In the genomic region with DNA sequence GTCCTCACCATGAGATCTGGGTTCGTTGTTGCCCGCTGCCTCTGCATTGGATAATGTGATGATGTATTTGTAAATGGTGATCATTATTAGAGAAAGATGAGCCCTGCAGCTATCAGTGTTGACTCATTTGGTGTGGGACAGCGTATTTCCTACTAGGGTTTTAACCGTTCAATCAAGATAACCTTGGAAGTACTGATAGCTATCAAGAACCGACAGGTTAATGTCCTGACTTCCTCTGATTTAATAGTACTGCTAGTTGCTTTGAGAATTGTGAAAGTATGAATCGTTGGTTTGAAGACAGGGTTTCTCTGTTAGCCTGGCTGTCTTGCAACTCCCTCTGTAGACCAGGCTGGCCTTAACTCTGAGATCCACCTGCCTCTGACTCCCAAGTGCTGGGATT, we compare ENCODE assay signal across 8 mouse cellular contexts. TPM values are rescaled to one million over a fixed set of nuclear protein-coding genes. Genes with fewer than 3 reads are reported as not detected.
DNase-seq lines count a peak whose midpoint lies in the region; ATAC-seq and TF ChIP-seq lines count a peak whose summit lies in the region.

No protein-coding gene starts in this region.

- 0% methylated on average over 6 of the region's 6 CpGs for WGBS in heart, embryonic 13.5 days
- WGBS in hindbrain, embryonic 11.5 days, result 5% methylated on average over 6 of the region's 6 CpGs
- WGBS in midbrain, embryonic 10.5 days, result 5% methylated on average over 6 of the region's 6 CpGs

- peaks cover 61% of the 10 kb centered on the region for H3K36me3 ChIP-seq in heart, embryonic 13.5 days
- peaks cover 28% of the 10 kb centered on the region for H3K36me3 ChIP-seq in ES-Bruce4 (ENCODE audit: control insufficient read depth, insufficient read depth, low read length, poor library complexity, severe bottlenecking)
- H3K36me3 ChIP-seq in hindbrain, embryonic 11.5 days (ENCODE audit: control insufficient read depth, insufficient read depth, low read length), result no peaks in the 10 kb centered on the region
- peaks cover 55% of the 10 kb centered on the region for H3K36me3 ChIP-seq in midbrain, embryonic 10.5 days

- H3K9ac ChIP-seq in heart, embryonic 13.5 days, result peak overlapping the region; percentile 95
- peak overlapping the region; percentile 43 for H3K9ac ChIP-seq in ES-Bruce4 (ENCODE audit: low read depth, poor library complexity, severe bottlenecking)
- H3K9ac ChIP-seq in hindbrain, embryonic 11.5 days (ENCODE audit: low read depth, low read length), result peak overlapping the region; percentile 89

- H3K4me3 ChIP-seq in heart, embryonic 13.5 days, result peak overlapping the region; percentile 93
- peak overlapping the region; percentile 90 for H3K4me3 ChIP-seq in ES-Bruce4 (ENCODE audit: low read depth, low read length)
- H3K4me3 ChIP-seq in hindbrain, embryonic 11.5 days (ENCODE audit: low read depth, low read length), result peak overlapping the region; percentile 84
- peak overlapping the region; percentile 92 for H3K4me3 ChIP-seq in midbrain, embryonic 10.5 days

- no peaks in the 10 kb centered on the region for H3K27me3 ChIP-seq in heart, embryonic 13.5 days (replicated peaks)
- no peaks in the 10 kb centered on the region for H3K27me3 ChIP-seq in ES-Bruce4 (ENCODE audit: control insufficient read depth, insufficient read depth, low read length, poor library complexity, severe bottlenecking)
- H3K27me3 ChIP-seq in hindbrain, embryonic 11.5 days (ENCODE audit: control insufficient read depth, insufficient read depth, low read length), result no peaks in the 10 kb centered on the region
- no peaks in the 10 kb centered on the region for H3K27me3 ChIP-seq in midbrain, embryonic 10.5 days (ENCODE audit: low read depth, poor library complexity, severe bottlenecking)

- H3K4me1 ChIP-seq in heart, embryonic 13.5 days, result peaks cover 36% of the 10 kb centered on the region
- H3K4me1 ChIP-seq in ES-Bruce4 (ENCODE audit: control insufficient read depth, insufficient read depth, low read length), result no peaks in the 10 kb centered on the region
- no peaks in the 10 kb centered on the region for H3K4me1 ChIP-seq in hindbrain, embryonic 11.5 days (replicated peaks; ENCODE audit: control insufficient read depth, insufficient read depth, low read length)
- peaks cover 31% of the 10 kb centered on the region for H3K4me1 ChIP-seq in midbrain, embryonic 10.5 days

- no peak for TF ChIP-seq CTCF in ES-Bruce4 (IDR thresholded peaks at IDR 0.05; ENCODE audit: low read depth, low read length)

- intact Hi-C loops in heart, postnatal 10 days (cut with DNase I), result loop anchor here (5.0 kb wide), 2 partner anchors 142 to 163 kb away; a partner anchor contains a TSS

- peak overlapping the region; percentile 92 for H3K4me2 ChIP-seq in heart, embryonic 13.5 days
- H3K4me2 ChIP-seq in hindbrain, embryonic 11.5 days (replicated peaks; ENCODE audit: low read depth, low read length), result peak overlapping the region; percentile 55

- no peak for TF ChIP-seq POLR2A in ES-Bruce4 (IDR thresholded peaks at IDR 0.05; ENCODE audit: insufficient read depth, low read length)

- no peaks in the 10 kb centered on the region for H3K9me3 ChIP-seq in heart, embryonic 13.5 days
- H3K9me3 ChIP-seq in ES-Bruce4 (replicated peaks; ENCODE audit: control insufficient read depth, insufficient read depth, low read length, poor library complexity, severe bottlenecking), result no peaks in the 10 kb centered on the region
- no peaks in the 10 kb centered on the region for H3K9me3 ChIP-seq in hindbrain, embryonic 11.5 days (ENCODE audit: control insufficient read depth, low read length)
- no peaks in the 10 kb centered on the region for H3K9me3 ChIP-seq in midbrain, embryonic 10.5 days (replicated peaks)

- H3K27ac ChIP-seq in heart, embryonic 13.5 days (replicated peaks), result peak overlapping the region; percentile 92
- H3K27ac ChIP-seq in ES-Bruce4 (ENCODE audit: insufficient read depth, low read length), result no peak overlapping the region
- peak overlapping the region; percentile 80 for H3K27ac ChIP-seq in hindbrain, embryonic 11.5 days (ENCODE audit: low read depth, low read length)
- peak overlapping the region; percentile 94 for H3K27ac ChIP-seq in midbrain, embryonic 10.5 days (replicated peaks)

- no peak for ATAC-seq in heart, embryonic 13.5 days (ENCODE audit: extremely low read depth, insufficient number of reproducible peaks, low FRiP score, low TSS enrichment)
- ATAC-seq in hindbrain, embryonic 11.5 days (ENCODE audit: low FRiP score), result no peak

- DNase-seq in heart, postnatal 10 days, result no peak
- no peak for DNase-seq in hindbrain, embryonic 11.5 days (ENCODE audit: low spot score)
- no peak for DNase-seq in midbrain, embryonic 10.5 days (ENCODE audit: low spot score)
- no peak for DNase-seq in urinary bladder, postnatal 10 days (ENCODE audit: low spot score)
- no peak for DNase-seq in left cerebral cortex, adult 8-10 months (ENCODE audit: low spot score in 2 of 2)
- no peak for DNase-seq in testis, postnatal 10 days (ENCODE audit: low spot score)

- TF ChIP-seq EP300 in ES-Bruce4 (IDR thresholded peaks at IDR 0.05; ENCODE audit: insufficient read depth, low read depth, low read length), result no peak

RNA-seq across cellular contexts. Expression of a gene that starts 0.6 kb away (rescaled TPM):
- polyA plus RNA-seq in heart, embryonic 13.5 days (2015; fragmentation: Nextera tagmentation; extraction: Ambion mirVana), result 247 and 287 TPM in 2 replicates
- total RNA-seq in heart, postnatal 10 days (2021), result 100 to 1,000 TPM; 215 to 218 TPM
- 119 and 145 TPM in 2 replicates for polyA plus RNA-seq in ES-Bruce4 (2011; ENCODE audit: insufficient read depth, insufficient read length, low read depth, missing spikeins)
- polyA plus RNA-seq in hindbrain, embryonic 11.5 days (2014; fragmentation: Nextera tagmentation; extraction: Ambion mirVana), result 325 TPM in 2 replicates
- 339 and 340 TPM in 2 replicates for polyA plus RNA-seq in midbrain, embryonic 10.5 days (2016; fragmentation: Nextera tagmentation; extraction: Ambion mirVana)
- 100 to 1,000 TPM; 195 to 210 (median 203) TPM for total RNA-seq in left cerebral cortex, adult 8-10 months (2022)

RNA-seq across cellular contexts. Expression of a gene that starts 0.7 kb away (rescaled TPM):
- polyA plus RNA-seq in heart, embryonic 13.5 days (2015; fragmentation: Nextera tagmentation; extraction: Ambion mirVana), result 568 and 646 TPM in 2 replicates
- total RNA-seq in heart, postnatal 10 days (2021), result 100 to 1,000 TPM; 780 to 786 TPM
- 145 and 156 TPM in 2 replicates for polyA plus RNA-seq in ES-Bruce4 (2011; ENCODE audit: insufficient read depth, insufficient read length, low read depth, missing spikeins)
- polyA plus RNA-seq in hindbrain, embryonic 11.5 days (2014; fragmentation: Nextera tagmentation; extraction: Ambion mirVana), result 254 and 265 TPM in 2 replicates
- 309 and 339 TPM in 2 replicates for polyA plus RNA-seq in midbrain, embryonic 10.5 days (2016; fragmentation: Nextera tagmentation; extraction: Ambion mirVana)
- 100 to 1,000 TPM; 102 to 113 (median 109) TPM for total RNA-seq in left cerebral cortex, adult 8-10 months (2022)

RNA-seq across cellular contexts. Expression of a gene that starts 12.8 kb away (rescaled TPM):
- 1.8 and 3.2 TPM in 2 replicates for polyA plus RNA-seq in heart, embryonic 13.5 days (2015; fragmentation: Nextera tagmentation; extraction: Ambion mirVana)
- under 1 TPM; 0.26 to 0.92 TPM for total RNA-seq in heart, postnatal 10 days (2021)
- polyA plus RNA-seq in ES-Bruce4 (2011; ENCODE audit: insufficient read depth, insufficient read length, low read depth, missing spikeins), result 5.6 and 7.3 TPM in 2 replicates
- 9.0 and 9.8 TPM in 2 replicates for polyA plus RNA-seq in hindbrain, embryonic 11.5 days (2014; fragmentation: Nextera tagmentation; extraction: Ambion mirVana)
- polyA plus RNA-seq in midbrain, embryonic 10.5 days (2016; fragmentation: Nextera tagmentation; extraction: Ambion mirVana), result 7.6 and 8.4 TPM in 2 replicates
- 1 to 10 TPM; 2.3 to 4.4 (median 3.2) TPM for total RNA-seq in left cerebral cortex, adult 8-10 months (2022)

RNA-seq across cellular contexts. Expression of a gene that starts 12.9 kb away (rescaled TPM):
- polyA plus RNA-seq in heart, embryonic 13.5 days (2015; fragmentation: Nextera tagmentation; extraction: Ambion mirVana), result 15.1 and 15.5 TPM in 2 replicates
- 10 to 100 TPM; 22.6 to 23.3 TPM for total RNA-seq in heart, postnatal 10 days (2021)
- polyA plus RNA-seq in ES-Bruce4 (2011; ENCODE audit: insufficient read depth, insufficient read length, low read depth, missing spikeins), result 40.4 and 46.9 TPM in 2 replicates
- polyA plus RNA-seq in hindbrain, embryonic 11.5 days (2014; fragmentation: Nextera tagmentation; extraction: Ambion mirVana), result 29.9 and 30.6 TPM in 2 replicates
- polyA plus RNA-seq in midbrain, embryonic 10.5 days (2016; fragmentation: Nextera tagmentation; extraction: Ambion mirVana), result 19.9 and 20.2 TPM in 2 replicates
- 10 to 100 TPM; 19.5 to 20.4 (median 20.2) TPM for total RNA-seq in left cerebral cortex, adult 8-10 months (2022)

RNA-seq across cellular contexts. Expression of a gene that starts 43.2 kb away (rescaled TPM):
- polyA plus RNA-seq in heart, embryonic 13.5 days (2015; fragmentation: Nextera tagmentation; extraction: Ambion mirVana), result not detected in 2 replicates
- total RNA-seq in heart, postnatal 10 days (2021), result not detected
- polyA plus RNA-seq in ES-Bruce4 (2011; ENCODE audit: insufficient read depth, insufficient read length, low read depth, missing spikeins), result not detected in 2 replicates
- polyA plus RNA-seq in hindbrain, embryonic 11.5 days (2014; fragmentation: Nextera tagmentation; extraction: Ambion mirVana), result 0.15 and 0.17 TPM in 2 replicates
- polyA plus RNA-seq in midbrain, embryonic 10.5 days (2016; fragmentation: Nextera tagmentation; extraction: Ambion mirVana), result 0.16 and 0.36 TPM in 2 replicates
- total RNA-seq in left cerebral cortex, adult 8-10 months (2022), result not detected

Comparison
In these comparisons a context has a peak if more than half of its experiments do, and no peak if none do; other contexts are left out.
1. H3K9ac ChIP-seq: peak in every context shown above with its lines; median percentile 95 in heart, embryonic 13.5 days; 89 in hindbrain, embryonic 11.5 days; 43 in ES-Bruce4.